ENCODE assay signal across 23 mouse cellular contexts in genomic region chr14:119464883-119465282, GRCm38 (mm10).
DNase-seq lines count a peak whose midpoint lies in the region.
"Had no signal": no experiment of that assay in that cellular context is flagged by ENCODE, and none has a peak within 500 bp of the region (broad histone marks: within the 10 kb centered on the region; RNA-seq: fewer than 3 reads in every experiment).

No protein-coding gene starts in this region.

- DNase-seq in cerebellum, postnatal 25 days: peak; percentile 14 to 28
- no peak for DNase-seq in cerebellum, adult 11-12 months
- peak; percentile 33 for DNase-seq in heart, adult 11 months
- no peak for DNase-seq in heart, embryonic 10.5 days (ENCODE audit: low spot score)
- peak; percentile 42 for DNase-seq in right cerebral cortex, postnatal 4 days
- DNase-seq in right cerebral cortex, postnatal 25 days: no peak
- DNase-seq in adrenal gland, postnatal 10 days: no peak
- DNase-seq in thymus, postnatal 4 days: no peak
- DNase-seq: adrenal gland, postnatal 25 days; cerebellum, adult 11 months; gastrocnemius, postnatal 25 days; heart, adult 2 months; kidney, postnatal 36 days; liver, postnatal 0 days; retina, postnatal 1 day; spleen, adult 18-20 months; thymus, postnatal 14 days had no signal

- no peaks in the 10 kb centered on the region for H3K9me3 ChIP-seq in heart, embryonic 10.5 days
- H3K9me3 ChIP-seq: forebrain, embryonic 10.5 days; hindbrain, embryonic 12.5 days; midbrain, embryonic 15.5 days; neural tube, embryonic 13.5 days had no signal

- 94% methylated on average over 1 of the region's 1 CpGs for WGBS in heart, embryonic 10.5 days

- H3K4me3 ChIP-seq in heart, embryonic 10.5 days: no peak overlapping the region
- H3K4me3 ChIP-seq: forebrain, embryonic 10.5 days; heart, adult 2 months; hindbrain, embryonic 12.5 days; midbrain, embryonic 15.5 days; myocyte; neural tube, embryonic 13.5 days had no signal

- H3K36me3 ChIP-seq in heart, embryonic 10.5 days: no peaks in the 10 kb centered on the region
- H3K36me3 ChIP-seq: forebrain, embryonic 10.5 days; hindbrain, embryonic 12.5 days; midbrain, embryonic 15.5 days; neural tube, embryonic 13.5 days had no signal

- no peaks in the 10 kb centered on the region for H3K4me1 ChIP-seq in heart, embryonic 10.5 days
- H3K4me1 ChIP-seq: hindbrain, embryonic 12.5 days; neural tube, embryonic 13.5 days had no signal

- no peak overlapping the region for H3K27ac ChIP-seq in heart, embryonic 10.5 days
- H3K27ac ChIP-seq: forebrain, embryonic 10.5 days; heart, adult 2 months; hindbrain, embryonic 12.5 days; macrophage; midbrain, embryonic 15.5 days; neural tube, embryonic 13.5 days had no signal

- no peaks in the 10 kb centered on the region for H3K27me3 ChIP-seq in heart, embryonic 10.5 days (ENCODE audit: insufficient read depth, poor library complexity, severe bottlenecking)
- H3K27me3 ChIP-seq: hindbrain, embryonic 12.5 days; midbrain, embryonic 15.5 days; neural tube, embryonic 13.5 days had no signal

Comparison
In these comparisons a context has a peak if more than half of its experiments do, and no peak if none do; other contexts are left out.
1. DNase-seq: peak in cerebellum, postnatal 25 days (2 of 2), heart, adult 11 months (single experiment) and right cerebral cortex, postnatal 4 days (single experiment); none in cerebellum, adult 11-12 months (single experiment), heart, embryonic 10.5 days (single experiment), right cerebral cortex, postnatal 25 days (single experiment), adrenal gland, postnatal 10 days (single experiment) and thymus, postnatal 4 days (single experiment).